Mouse (Mus musculus): ENCODE results near the gene Ctdspl2. TPM values are rescaled to one million over a fixed set of nuclear protein-coding genes. Genes with fewer than 3 reads are reported as not detected.
"Not testable (repeated sequence)": the region's sequence is repeated elsewhere in the genome, so short reads cannot be mapped to it uniquely, and the experiment has no call there.

Ctdspl2 gene
- 58.4 and 63.5 TPM in 2 replicates for polyA plus RNA-seq (2016; fragmentation: Nextera tagmentation; extraction: Ambion mirVana)

DNA sequence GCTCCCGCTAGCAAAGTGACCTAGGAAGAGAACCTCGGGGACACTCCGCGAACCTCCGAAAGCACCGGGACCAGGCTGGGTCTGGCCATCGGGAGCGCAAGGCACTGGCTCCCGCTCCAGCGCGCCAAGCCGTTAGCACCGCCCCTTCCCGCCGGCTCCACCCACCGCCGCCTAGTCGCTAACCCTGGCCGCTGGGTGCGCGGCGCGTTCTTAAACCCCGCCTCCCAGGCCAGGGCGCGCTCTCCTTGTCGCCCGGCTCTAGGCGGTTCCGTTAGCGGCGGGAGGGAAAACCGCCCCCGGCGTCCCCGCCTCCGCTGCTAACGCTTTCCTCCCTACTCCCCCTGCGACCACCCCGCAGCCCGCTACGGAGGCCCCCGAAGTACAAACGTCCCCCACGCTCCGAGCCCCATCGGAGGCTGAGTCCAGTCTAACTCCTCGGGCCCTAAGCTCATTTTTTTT, at the start of gene Ctdspl2, which contains the start of gene Mageb3:
Gene Ctdspl2 (plus strand): TSS at position 237 of the 459 bp plus-strand sequence.
Gene Mageb3 (minus strand): TSS at position 328 of the 459 bp plus-strand sequence.
- peaks cover 15% of the 10 kb centered on the region for H3K36me3 ChIP-seq (replicated peaks)
- H3K27me3 ChIP-seq (replicated peaks; ENCODE audit: low read depth, poor library complexity, severe bottlenecking), result no peaks in the 10 kb centered on the region
- H3K4me1 ChIP-seq, result peaks cover 22% of the 10 kb centered on the region
- no peaks in the 10 kb centered on the region for H3K9me3 ChIP-seq
- H3K27ac ChIP-seq (replicated peaks), result peak within 1 kb of the TSS; percentile 97
- H3K4me3 ChIP-seq, result peak within 1 kb of the TSS; percentile 92
- WGBS, result under 1% methylated on average over 48 of the region's 48 CpGs
- peak; percentile 98 for DNase-seq (ENCODE audit: low spot score)

- Histone ChIP-seq H3K27ac (replicated peaks) (no peak overlapping the region), H3K4me3 (no peak overlapping the region), H3K36me3 (replicated peaks) (peaks cover 49% of the 10 kb centered on the region), H3K27me3 (replicated peaks; ENCODE audit: low read depth, poor library complexity, severe bottlenecking) (no peaks in the 10 kb centered on the region), H3K9me3 (no peaks in the 10 kb centered on the region), H3K4me1 (no peaks in the 10 kb centered on the region)
- no peak for DNase-seq (ENCODE audit: low spot score)
- WGBS, result 93% methylated on average over 3 of the region's 3 CpGs
Measured at GRCm38 (mm10) chr2:121909975-121910374, 45.8 kb upstream of the Ctdspl2 start.

GRCm38 (mm10) chr2:121916047-121916970, 39.5 kb upstream of the Ctdspl2 start:
- Histone ChIP-seq H3K36me3 (replicated peaks) (peaks cover 22% of the 10 kb centered on the region), H3K4me1 (no peaks in the 10 kb centered on the region), H3K9me3 (no peaks in the 10 kb centered on the region), H3K4me3 (no peak overlapping the region), H3K27ac (replicated peaks) (no peak overlapping the region), H3K27me3 (replicated peaks; ENCODE audit: low read depth, poor library complexity, severe bottlenecking) (no peaks in the 10 kb centered on the region)
- WGBS, result 92% methylated on average over 5 of the region's 5 CpGs
- DNase-seq (ENCODE audit: low spot score), result no peak

DNA sequence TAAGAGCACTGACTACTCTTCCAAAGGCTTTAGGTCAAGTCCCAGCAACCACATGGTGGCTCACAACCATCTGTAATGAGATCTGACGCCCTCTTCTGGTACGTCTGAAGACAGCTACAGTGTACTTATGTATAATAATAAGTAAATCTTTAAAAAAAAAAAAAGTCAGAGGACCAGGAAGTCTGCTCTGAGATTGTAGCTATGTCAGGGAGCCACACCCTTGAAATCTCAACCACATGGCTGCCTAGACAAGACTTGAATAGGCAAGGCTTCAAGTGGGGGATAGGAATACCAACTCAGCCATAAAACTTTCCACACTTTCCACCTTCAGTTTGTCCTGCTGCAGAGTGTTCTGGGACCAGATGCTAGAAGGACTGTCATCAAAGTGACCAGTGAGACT, 18.2 kb upstream of the Ctdspl2 start:
- H3K9me3 ChIP-seq; H3K4me3 ChIP-seq; H3K4me1 ChIP-seq; H3K27me3 ChIP-seq (replicated peaks; ENCODE audit: low read depth, poor library complexity, severe bottlenecking); H3K27ac ChIP-seq (replicated peaks); DNase-seq (ENCODE audit: low spot score): not testable (repeated sequence)
- peaks cover 19% of the 10 kb centered on the region for H3K36me3 ChIP-seq (replicated peaks)
- WGBS, result 84% methylated on average over 2 of the region's 2 CpGs

GRCm38 (mm10) chr2:121943364-121943763, 12.4 kb upstream of the Ctdspl2 start:
- H3K27ac ChIP-seq (replicated peaks), result no peak overlapping the region
- no peaks in the 10 kb centered on the region for H3K36me3 ChIP-seq (replicated peaks)
- H3K27me3 ChIP-seq (replicated peaks; ENCODE audit: low read depth, poor library complexity, severe bottlenecking), result no peaks in the 10 kb centered on the region
- H3K9me3 ChIP-seq, result no peaks in the 10 kb centered on the region
- no peak for DNase-seq (ENCODE audit: low spot score)
- WGBS, result 84% methylated on average over 3 of the region's 3 CpGs
- no peak overlapping the region for H3K4me3 ChIP-seq
- H3K4me1 ChIP-seq, result no peaks in the 10 kb centered on the region

- peaks cover 8% of the 10 kb centered on the region for H3K36me3 ChIP-seq (replicated peaks)
- H3K4me3 ChIP-seq, result peak overlapping the region; percentile 92
- no peaks in the 10 kb centered on the region for H3K9me3 ChIP-seq
- H3K27ac ChIP-seq (replicated peaks), result peak overlapping the region; percentile 97
- 18% methylated on average over 10 of the region's 10 CpGs for WGBS
- H3K27me3 ChIP-seq (replicated peaks; ENCODE audit: low read depth, poor library complexity, severe bottlenecking), result no peaks in the 10 kb centered on the region
- DNase-seq (ENCODE audit: low spot score), result peak; percentile 13
- H3K4me1 ChIP-seq, result peaks cover 22% of the 10 kb centered on the region
Measured at GRCm38 (mm10) chr2:121954971-121955656, 687 bp upstream of the Ctdspl2 start.

DNA sequence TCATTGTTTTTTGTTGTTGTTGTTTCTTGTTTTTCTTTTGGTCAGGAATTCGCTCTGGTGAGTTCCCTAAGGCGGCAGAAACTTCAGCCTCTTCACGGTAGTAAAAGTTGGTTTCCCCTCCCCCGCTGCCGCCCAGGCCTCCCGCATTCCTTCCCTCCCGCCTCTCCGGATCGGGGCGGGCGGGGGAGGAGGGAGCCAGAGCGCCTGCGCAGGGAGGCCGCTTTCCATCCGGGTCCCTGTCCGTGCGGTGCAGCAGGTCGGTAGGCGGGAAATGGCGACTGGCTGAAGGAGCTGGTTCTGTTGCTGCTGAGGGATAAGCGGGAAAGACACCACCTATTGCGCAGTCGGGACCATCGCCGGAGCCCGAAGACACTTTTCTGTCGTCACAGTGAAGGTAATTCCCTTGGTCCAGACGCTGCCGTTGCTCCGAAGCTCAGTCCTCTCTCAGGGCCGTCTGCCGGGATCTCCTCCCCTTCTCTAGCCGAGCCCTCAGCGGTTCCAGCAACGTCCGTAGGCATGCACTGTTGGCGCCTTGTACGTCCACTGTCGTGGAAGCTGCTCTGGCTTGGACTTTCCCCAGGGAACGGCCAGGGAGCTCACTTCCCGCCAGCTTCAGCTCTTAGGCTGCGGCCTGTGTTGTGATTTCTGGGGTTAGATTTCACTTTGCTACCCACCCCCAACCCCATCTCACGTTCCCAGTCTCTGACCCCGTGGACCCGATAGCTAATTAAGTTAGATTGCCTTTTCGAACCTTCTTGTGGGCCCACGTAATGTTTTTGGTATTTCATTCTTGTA, 620 bp downstream of the Ctdspl2 start:
- Histone ChIP-seq H3K4me3 (peak overlapping the region; percentile 92), H3K27ac (replicated peaks) (peak overlapping the region; percentile 97), H3K4me1 (peaks cover 22% of the 10 kb centered on the region), H3K36me3 (replicated peaks) (peaks cover 21% of the 10 kb centered on the region), H3K9me3 (no peaks in the 10 kb centered on the region), H3K27me3 (replicated peaks; ENCODE audit: low read depth, poor library complexity, severe bottlenecking) (no peaks in the 10 kb centered on the region)
- DNase-seq (ENCODE audit: low spot score), result peak; percentile 97
- WGBS, result under 1% methylated on average over 47 of the region's 47 CpGs

- WGBS, result 15% methylated on average over 8 of the region's 8 CpGs
- Histone ChIP-seq H3K27me3 (replicated peaks; ENCODE audit: low read depth, poor library complexity, severe bottlenecking) (no peaks in the 10 kb centered on the region), H3K4me1 (peaks cover 22% of the 10 kb centered on the region), H3K4me3 (peak overlapping the region; percentile 92), H3K36me3 (replicated peaks) (peaks cover 29% of the 10 kb centered on the region), H3K27ac (replicated peaks) (peak overlapping the region; percentile 97), H3K9me3 (no peaks in the 10 kb centered on the region)
- DNase-seq (ENCODE audit: low spot score), result no peak
Measured at GRCm38 (mm10) chr2:121957216-121957792, 1.5 kb downstream of the Ctdspl2 start.

GRCm38 (mm10) chr2:121995738-121996137, 39.9 kb downstream of the Ctdspl2 start:
- H3K36me3 ChIP-seq (replicated peaks), result peaks cover 89% of the 10 kb centered on the region
- WGBS, result 89% methylated on average over 1 of the region's 1 CpGs

GRCm38 (mm10) chr2:122008832-122009231, 53.0 kb downstream of the Ctdspl2 start:
- Histone ChIP-seq H3K27ac (replicated peaks) (no peak overlapping the region), H3K4me3 (no peak overlapping the region), H3K36me3 (replicated peaks) (peaks cover 88% of the 10 kb centered on the region), H3K9me3 (no peaks in the 10 kb centered on the region), H3K4me1 (no peaks in the 10 kb centered on the region), H3K27me3 (replicated peaks; ENCODE audit: low read depth, poor library complexity, severe bottlenecking) (no peaks in the 10 kb centered on the region)
- DNase-seq (ENCODE audit: low spot score), result no peak
- 85% methylated on average over 3 of the region's 3 CpGs for WGBS

More at GRCm38 (mm10) chr2:121995738-121996137, 39.9 kb downstream of the Ctdspl2 start:
- Histone ChIP-seq H3K27me3 (replicated peaks; ENCODE audit: low read depth, poor library complexity, severe bottlenecking) (no peaks in the 10 kb centered on the region), H3K9me3 (no peaks in the 10 kb centered on the region), H3K27ac (replicated peaks) (no peak overlapping the region), H3K4me3 (no peak overlapping the region), H3K4me1 (no peaks in the 10 kb centered on the region)
- no peak for DNase-seq (ENCODE audit: low spot score)

DNA sequence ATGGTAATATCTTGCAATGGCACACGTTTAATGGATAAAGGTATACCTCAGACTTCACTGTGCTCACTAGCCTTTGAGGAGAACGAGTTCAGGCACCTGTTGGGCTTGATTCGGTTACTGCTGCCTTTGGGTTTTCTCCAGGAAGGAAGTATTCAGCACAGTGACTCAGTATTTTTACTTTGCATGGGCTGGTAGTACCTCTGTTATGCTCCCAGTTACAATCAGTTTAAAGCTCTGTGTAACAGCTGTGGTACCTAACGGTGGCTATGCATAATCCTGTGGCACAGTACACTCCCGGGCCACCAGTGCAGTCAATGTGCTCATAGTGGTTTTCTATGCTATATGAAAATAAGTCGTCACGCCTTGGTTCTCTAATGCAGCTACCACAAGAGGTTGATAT, 55.6 kb downstream of the Ctdspl2 start:
- H3K9me3 ChIP-seq, result no peaks in the 10 kb centered on the region
- no peaks in the 10 kb centered on the region for H3K4me1 ChIP-seq
- no peak overlapping the region for H3K4me3 ChIP-seq
- no peaks in the 10 kb centered on the region for H3K27me3 ChIP-seq (replicated peaks; ENCODE audit: low read depth, poor library complexity, severe bottlenecking)
- H3K27ac ChIP-seq (replicated peaks), result no peak overlapping the region
- peaks cover 85% of the 10 kb centered on the region for H3K36me3 ChIP-seq (replicated peaks)
- WGBS, result 93% methylated on average over 7 of the region's 7 CpGs
- no peak for DNase-seq (ENCODE audit: low spot score)

DNA sequence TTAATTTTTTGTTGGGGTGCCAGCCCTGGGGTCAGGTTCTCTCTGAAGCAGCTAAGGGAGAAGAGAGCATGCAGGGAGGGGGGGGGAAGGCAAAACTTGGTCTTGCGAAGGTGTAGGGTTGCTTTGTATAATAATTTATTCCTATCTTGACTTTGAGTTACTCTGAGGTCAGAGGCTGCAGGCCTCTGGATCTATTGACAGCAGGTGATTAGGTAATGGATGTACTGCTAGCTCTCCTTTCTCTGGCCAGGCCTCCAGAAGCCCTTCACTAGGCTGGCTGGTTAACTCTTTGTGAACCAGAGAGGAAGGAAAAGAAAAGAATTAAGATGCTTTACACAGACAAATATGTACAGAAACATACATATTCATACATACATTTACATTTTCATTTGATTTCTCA, 62.9 kb downstream of the Ctdspl2 start:
- 57% methylated on average over 1 of the region's 1 CpGs for WGBS

More for the DNA sequence above, 62.9 kb downstream of the Ctdspl2 start:
- Histone ChIP-seq H3K4me3 (no peak overlapping the region), H3K27ac (replicated peaks) (no peak overlapping the region), H3K4me1 (no peaks in the 10 kb centered on the region), H3K36me3 (replicated peaks) (peaks cover 27% of the 10 kb centered on the region), H3K27me3 (replicated peaks; ENCODE audit: low read depth, poor library complexity, severe bottlenecking) (no peaks in the 10 kb centered on the region), H3K9me3 (no peaks in the 10 kb centered on the region)
- no peak for DNase-seq (ENCODE audit: low spot score)
